Mouse (Mus musculus) mature B cell (primary cell): ENCODE results near the gene D130040H23Rik.

Experiments used
- in situ Hi-C: fragments of 300-500 bp; cut with MboI; formaldehyde crosslinking; loops from 2 replicates; pipeline ENCODE4 v1.14.3; 2019

Gene D130040H23Rik

DNA sequence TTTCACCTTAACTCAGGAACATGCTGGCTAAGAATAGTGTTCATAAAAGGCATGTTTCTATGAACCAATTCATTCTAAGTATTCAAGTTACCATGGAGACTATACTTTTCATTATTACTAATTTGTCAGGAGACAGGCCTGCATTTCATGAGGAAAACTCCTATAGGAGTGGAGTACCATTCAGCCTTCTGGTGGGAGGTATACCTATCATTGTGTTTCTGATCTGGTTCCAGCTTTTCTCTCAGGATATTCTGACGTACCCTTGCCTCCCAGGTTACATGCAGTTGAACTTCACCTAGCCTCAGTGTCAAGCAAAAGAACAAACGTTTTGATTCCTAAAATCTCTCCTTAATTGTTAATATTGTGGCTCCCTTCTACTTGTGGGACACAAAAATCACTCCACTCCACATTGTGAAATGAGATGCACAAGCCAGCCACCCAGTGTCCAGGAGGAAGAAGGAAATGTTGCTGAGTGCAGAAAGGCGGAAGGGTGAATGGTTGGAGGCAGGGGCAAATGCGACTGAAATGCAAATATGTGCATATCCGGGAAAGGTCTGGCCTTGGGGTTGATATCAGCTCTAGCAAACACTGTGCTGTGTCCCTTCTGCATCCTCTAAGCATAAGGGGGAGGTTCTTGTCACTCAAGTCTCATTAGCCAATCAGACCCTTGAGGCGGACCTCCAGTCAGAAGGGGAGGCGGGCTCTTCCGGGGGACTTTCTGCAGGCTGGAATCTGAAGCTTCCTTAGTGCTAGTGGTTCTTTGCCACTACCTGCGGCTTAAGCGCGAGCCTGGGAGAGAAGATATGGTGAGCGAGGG lies at the start of gene D130040H23Rik:
Gene D130040H23Rik (plus strand): TSS at position 695 of the 817 bp plus-strand sequence.
- in situ Hi-C loops = no loop called here

DNA sequence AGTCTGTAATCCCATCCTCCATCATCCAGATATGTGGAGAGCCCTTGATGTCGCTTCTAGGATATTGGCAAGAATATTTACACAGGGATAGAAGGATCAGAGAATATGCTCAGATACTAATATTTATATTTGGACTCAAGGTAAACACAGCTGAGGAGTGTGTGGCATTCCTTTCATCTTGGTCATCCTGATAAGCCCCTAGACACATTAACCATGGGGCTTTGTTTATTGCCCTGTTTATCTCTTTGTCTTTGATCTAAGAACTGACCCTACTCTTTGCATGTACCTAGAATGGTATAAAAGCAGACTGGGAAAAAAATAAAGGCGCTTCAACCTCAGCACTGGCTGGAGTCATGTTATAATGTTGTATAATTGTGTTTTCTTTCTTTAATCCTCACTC lies 28.3 kb upstream of the D130040H23Rik start:
- in situ Hi-C loops = no loop called here

DNA sequence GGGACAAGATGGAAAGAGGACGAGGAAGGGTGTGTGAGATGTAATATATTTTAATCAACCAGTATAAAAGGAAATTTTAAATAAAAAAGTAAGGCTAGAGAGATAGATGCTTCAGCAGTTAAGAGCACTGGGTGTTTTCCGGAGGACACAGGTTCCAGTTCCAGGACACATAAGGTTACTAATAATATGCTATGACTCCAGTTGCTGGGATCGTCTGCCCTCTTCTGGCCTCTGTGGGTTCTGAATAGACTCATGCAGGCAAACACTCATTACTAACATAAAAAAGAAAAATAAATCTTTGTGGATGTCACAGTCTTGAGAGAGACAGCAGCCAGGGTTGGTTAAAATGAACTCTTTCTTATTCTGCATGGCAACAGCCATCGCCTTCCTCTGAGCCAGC lies 2.4 kb upstream of the D130040H23Rik start:
- in situ Hi-C loops = no loop called here

DNA sequence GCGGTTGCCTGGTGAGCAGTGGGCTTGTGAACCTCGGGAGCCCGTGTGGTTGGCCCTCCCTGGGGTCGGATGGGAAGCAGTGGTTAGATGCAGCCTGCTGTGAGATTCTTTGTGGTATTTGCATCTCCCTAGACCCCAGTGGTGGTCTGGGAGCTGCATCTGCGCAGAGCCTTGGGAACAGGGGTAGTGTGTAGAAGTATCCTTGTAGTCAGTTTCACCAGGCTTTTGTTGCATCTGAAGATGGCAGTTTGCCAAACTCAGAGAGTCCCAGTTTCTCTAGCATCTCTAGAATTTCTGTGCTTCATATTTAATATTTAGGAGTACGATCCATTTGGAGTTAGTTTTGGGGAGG lies 299 bp downstream of the D130040H23Rik start:
- in situ Hi-C loops = no loop called here

DNA sequence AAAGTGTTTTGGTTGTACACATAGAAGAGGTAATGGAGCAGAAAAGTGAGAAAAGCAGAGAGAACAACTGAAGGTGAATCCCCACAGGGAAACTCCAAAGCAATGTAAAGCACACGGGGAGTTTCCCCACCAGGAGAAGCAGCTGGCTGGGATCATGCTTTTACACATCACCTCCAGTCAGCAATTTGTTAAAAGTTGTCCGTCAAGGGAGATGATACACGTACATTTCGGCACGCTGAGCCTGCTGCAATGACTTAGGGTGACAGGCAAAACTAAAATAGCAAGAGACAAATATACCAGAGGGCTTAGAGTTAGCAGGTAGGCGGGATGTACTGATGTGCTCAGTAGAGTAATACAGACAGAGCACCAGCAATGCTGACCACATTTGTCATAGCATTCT lies 1.6 kb downstream of the D130040H23Rik start:
- in situ Hi-C loops = no loop called here

DNA sequence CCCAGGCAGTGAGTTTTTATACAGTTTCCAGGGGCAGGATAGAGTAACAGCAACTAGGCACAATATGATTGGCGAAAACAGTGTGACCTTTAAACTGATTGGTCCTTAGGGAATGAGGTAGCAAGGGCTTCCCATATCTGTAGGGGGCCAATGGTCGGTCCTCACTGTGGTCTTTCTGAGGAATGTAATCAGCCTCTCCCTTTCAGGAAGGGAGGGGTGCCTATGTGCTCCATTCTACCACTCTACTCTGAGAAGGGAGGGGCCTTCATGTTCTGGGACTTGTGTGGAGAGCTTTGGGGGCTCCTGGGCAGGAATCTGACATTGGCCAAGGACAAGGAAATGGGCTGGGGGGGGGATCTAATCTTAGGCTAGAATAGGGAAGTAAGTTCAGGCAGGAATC lies 53.9 kb downstream of the D130040H23Rik start:
- in situ Hi-C loops = loop anchor here (25.0 kb wide), 1 partner anchor 213 kb away; no protein-coding TSS in a partner anchor

DNA sequence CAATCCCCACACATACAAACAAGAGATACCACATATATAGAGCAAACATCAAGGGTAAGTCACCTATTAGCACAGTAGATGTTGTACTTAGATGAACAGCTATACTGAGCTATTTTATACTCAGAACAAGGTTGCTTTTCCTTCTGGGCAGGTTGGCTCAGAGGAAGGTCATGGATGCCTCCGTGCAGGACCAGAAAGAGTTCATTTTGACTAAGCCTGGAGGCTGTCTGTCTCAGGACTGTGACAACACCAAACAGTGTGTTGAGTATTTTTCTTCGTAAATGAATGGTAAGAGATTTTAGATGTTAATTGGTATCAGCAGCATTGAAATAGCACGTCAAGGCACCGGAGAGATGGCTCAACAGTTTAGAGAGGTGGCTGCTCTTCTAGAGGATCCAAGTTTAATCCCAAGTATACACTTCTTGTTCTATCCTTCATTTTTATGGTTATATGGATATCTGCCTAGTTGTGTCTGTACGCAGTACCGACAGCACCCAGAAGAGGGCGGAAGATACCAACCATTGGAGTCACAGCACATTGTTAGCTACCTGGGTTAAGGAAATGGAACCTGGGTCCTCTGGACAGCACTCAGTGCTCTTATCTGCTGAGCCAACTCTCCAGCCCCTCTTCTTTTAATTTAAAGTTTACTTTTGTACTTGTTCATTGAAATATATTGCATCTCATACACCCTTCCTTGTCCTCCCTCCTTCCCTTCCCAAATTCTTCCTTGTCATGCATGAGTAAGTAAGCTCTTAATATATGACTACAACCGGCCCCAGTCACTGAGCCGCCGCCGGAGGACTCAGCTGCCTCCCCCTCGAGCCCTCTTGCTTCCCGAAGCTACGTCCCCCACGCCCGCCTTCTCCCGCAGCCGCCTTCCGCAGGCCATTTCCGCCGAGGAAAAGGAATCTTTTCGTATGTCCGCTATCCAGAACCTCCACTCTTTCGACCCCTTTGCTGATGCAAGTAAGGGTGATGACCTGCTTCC lies 57.7 kb downstream of the D130040H23Rik start:
- in situ Hi-C loops = loop anchor here (25.0 kb wide), 1 partner anchor 209 kb away; no protein-coding TSS in a partner anchor

DNA sequence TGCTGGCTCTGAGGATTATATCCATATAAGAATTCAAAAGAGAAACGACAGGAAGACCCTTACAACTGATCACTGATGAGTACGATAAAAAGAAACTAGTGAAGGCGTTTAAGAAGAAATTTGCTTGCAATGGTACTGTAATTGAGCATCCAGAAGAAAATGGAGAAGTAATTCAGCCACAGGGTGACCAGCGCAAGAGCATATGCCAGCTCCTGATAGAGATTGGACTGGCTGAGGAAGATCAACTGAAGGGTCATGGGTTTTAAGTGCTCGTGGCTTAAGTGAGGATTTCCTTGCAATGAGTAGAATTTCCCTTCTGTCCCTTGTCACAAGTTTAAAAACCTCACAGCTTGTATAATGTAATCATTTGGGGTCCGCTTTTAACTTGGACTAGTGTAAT lies 58.4 kb downstream of the D130040H23Rik start:
- in situ Hi-C loops = loop anchor here (25.0 kb wide), 1 partner anchor 208 kb away; no protein-coding TSS in a partner anchor
